Mouse (Mus musculus) kidney, postnatal 36 days (tissue): ENCODE data around the gene Pecr.

Source experiments
- DNase-seq, 2 experiments: peaks; one replicate each; pipeline ENCODE4 v3.0.0; 2021 to 2022; ENCODE audit warnings: mixed read lengths in 2 of 2

The Pecr gene

DNA sequence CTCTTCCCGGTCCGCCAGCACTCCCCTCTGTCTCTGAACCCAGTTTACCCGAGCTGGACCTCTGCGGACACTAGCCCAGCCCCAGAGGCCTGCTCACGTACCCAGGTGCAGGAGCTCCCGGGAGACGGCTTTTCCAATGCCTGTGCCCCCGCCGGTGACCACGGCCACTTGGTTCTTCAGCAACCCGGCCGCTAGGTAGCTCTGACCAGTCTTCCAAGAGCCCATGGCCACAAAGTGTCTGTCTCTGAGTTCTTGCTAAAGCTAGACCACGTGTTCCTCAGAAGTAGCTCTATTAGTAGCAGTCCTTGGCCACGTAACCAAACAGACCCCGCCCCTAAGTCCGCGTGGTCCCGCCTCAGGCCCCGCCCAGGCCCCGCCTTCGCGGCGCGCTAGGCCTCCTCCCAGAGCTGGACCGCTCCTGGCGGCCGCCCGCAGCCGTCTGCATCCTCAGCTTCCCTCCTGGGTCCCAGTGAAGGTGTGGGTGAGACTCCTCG lies at the start of gene Pecr, which contains the start of gene Tmem169:
Pecr (minus strand) TSS at position 323 of the 494 bp plus-strand sequence.
Tmem169 (plus strand) TSS at position 378 of the 494 bp plus-strand sequence.
- peak; percentile 95 to 97 for DNase-seq

DNA sequence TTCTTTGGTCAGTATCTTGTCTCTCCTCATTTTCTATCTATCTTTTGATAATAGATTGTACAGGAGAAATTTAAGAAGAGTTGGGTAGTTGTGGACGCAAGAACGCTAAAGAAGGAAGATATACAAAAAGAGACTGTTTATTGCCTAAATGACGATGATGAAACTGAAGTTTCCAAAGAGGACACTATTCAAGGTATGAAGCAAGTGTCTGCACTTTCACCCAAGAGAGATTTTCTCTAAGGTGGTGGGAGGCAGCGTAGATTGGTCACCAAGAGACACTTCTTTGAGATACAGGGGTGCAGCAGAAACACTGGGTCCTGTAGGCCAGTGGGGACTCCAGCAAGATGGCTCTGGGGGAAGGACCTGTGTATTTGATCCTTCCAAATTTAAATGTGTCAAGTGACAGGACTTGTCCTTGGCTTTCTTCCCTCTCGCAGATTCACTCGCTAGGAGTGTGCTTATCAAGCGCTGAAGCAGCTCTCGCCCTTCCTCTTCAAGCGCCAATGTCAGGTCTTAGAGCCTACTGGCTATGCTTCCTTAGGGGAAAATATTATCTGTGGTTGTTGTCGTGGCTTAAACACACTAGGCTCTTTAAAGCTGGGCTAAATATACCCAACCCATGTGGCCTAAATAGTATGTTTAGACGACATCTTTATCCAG lies 42.2 kb upstream of the Pecr start:
- DNase-seq = no peak

DNA sequence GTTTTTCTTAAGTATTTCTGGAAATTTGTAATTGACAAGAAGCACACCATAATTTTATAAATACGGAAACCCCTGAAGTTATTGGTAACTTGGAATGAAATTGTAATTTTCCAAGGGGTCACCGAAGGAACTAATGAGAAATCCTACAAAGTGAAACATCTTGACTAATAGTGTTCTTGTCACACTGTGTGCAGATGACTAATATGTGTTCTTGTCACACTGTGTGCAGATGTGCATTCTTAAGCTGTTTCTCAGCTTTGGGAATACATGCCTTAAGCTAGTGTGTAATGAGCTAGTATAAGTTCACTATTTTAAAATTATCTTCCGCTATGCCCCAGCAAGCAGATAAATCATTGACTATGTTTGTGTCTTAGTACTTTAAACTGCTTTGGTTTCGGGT lies 39.1 kb upstream of the Pecr start:
- DNase-seq = peak in 1 of 2 experiments; percentile 24

DNA sequence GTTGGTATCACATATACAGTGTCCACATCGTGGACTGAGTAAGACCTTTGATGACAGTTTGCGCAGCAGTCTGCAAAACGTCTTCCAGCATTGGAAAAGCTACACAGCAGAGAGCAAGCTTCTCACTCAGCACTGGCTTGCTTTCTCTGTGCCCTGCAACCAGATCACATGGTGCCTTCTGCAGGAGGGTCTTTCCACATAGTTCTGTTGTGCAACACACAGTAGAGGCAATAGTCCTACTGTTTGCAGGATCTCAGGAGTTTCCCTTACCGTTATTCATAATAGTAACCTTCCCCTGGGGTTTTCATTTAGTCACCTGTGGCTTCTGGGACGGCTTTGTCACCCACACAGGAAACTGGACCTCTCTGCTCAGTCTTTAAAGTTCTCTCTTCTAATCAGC lies 36.6 kb upstream of the Pecr start:
- DNase-seq = no peak

DNA sequence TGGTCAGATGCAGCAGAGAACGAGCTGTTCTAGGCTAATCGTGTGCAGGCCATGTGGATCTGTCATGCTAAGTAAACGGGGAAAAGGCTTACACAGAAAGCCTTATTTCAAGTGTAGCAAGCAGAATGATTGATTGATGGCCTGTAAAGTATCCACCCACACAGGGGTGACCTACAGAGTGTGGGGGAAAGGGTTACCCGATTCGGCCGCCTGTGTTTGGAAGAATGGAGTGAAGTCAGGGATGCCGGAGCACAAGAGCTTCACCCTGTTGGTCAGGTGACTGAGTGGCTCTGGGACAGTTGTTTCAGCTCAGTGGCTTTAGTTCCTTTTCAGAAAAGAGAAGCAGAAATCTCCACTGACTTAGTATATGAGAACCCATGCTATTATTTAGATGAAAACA lies 32.8 kb upstream of the Pecr start:
- no peak for DNase-seq

DNA sequence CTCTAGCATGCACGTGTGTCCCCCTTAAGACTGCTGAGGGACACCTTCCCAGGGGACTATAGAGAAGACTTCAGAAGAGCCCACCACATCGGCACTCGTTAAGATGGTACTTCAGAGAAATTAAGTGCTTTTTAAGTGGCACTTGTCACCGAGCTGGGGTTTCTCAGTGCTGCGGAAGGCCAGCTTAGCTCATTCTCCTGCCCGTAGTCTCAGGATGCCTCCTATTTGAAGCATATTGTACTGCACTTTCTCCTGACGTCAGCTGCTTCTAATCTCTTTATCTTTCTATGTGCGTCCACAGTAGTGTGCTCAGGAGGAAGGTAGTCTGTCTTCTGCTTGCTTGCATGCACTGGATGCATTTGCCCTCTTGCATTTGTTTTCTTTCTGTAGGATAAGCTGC lies 32.3 kb upstream of the Pecr start:
- no peak for DNase-seq

DNA sequence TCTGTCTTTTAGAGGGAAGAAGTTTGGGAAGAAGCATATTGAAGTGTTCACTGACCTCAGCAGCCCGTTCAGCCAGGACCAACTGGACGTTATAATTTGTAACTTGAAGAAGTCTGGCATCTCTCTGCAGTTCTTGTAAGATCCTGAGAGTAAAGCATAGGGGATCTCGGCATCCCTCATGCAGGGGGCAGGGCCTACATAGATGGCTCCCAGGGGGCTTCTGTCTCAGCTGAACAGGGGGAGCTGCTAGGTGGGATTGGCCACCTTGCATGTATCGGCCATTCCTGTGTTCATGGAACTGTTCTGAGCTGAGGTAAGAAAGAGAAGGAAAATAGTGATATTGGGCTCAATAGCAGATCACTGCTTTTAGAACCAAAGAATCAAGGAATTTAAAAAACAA lies 31.3 kb upstream of the Pecr start:
- no peak for DNase-seq

DNA sequence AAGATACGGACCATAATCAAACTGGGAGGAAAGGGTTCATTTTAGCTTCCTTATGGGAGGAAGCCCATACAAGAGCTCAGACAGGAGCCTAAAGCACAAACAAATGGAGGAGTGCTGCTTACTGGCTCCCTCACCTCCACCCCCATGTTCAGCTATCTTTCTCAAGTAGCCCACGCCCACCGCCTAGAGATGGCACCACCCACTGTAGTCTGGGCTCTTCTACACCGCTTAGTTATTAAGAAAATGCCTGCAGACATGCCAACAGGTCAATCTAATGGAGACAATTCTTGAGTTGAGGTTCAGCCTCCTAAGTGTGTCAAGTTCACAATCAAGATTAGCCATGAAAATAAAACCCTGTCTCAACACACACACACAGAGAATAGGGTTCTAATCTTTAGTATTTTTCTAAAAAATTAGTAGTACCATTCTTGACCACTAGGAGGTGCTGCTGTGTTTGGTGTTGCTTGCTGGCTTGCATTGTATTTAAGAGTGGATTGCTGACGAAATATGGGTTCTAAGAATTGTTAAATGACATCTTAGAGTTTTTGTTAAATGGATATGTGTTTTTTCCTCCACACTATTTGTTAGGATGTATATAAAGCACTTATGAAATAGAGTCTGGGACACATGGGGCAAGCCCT lies 29.4 kb upstream of the Pecr start:
- no peak for DNase-seq

DNA sequence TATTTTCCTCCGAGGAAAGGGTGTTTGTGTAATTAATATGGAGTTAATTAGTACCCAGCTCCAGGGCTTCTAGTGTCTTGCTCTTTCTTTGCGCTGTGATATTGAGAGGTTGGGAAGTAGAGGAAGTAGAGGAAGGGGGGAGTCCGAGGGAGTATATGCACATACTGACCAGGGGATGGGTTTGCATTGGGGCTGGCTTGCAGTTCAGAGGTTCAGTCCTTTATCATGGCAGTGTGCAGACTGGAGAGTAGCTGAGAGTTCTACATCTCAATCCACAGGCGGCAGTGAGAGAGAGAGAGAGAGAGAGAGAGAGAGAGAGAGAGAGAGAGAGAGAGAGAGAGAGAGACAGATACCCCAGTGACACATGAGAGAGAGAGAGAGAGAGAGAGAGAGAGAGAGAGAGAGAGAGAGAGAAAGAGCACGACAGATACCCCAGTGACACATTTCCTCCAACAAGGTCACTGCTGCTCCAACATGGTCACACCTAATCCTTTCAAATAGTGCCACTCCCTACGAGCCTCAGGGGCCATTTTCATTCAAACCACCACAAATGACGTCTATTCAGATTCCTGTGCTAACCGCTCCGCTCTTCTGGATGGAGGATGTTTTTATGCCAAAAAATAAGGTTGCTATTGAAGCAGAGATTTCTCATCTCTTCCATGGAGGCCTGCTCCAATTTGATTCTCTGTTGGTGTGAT lies 28.7 kb upstream of the Pecr start:
- no peak for DNase-seq

DNA sequence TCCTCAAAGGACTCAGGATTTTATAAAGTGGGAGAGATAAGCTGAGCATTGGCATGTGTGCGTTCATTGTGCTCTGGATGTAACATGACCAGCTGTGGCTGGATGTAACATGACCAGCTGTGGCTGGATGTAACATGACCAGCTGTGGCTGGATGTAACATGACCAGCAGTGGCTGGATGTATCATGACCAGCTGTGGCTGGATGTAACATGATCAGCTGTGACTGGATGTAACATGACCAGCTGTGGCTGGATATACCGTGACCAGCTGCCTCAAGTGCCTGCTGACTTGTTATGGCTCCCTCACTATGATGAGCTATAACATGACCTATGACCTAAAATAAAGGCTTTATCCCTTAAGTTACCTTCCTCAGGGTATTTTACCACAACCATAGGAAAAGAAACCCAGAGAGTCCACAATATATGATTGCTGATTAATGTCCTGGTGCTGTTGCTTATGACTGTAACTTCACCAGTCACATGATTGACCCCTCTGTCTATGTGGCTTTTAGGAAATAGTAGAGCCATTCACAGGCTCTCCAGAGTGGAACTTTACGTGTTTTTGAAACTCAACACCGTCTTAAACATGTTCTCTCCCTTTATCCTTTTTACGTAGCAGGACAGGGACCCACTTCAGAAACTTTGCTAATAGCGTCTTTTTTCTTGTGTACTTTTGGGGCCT lies 25.8 kb upstream of the Pecr start:
- DNase-seq = no peak

DNA sequence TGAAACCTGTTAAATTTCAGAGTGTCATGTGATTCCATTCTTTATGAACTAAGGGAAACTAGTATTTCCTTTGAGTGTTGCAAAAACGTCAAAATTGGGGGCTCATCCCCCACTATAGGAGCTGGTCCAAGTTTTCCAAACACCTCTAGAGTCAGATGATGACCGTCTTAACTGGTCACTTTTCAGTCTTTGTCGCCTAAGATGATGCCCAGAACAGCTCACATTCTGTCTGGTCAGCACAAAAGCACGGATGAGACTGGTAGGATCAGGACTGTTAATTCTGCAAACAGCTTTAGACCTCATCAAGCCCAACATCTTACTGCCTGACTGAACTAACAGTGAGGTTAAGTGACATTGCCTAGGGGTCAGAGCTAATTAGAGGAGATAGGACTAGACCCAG lies 24.8 kb upstream of the Pecr start:
- DNase-seq = no peak

DNA sequence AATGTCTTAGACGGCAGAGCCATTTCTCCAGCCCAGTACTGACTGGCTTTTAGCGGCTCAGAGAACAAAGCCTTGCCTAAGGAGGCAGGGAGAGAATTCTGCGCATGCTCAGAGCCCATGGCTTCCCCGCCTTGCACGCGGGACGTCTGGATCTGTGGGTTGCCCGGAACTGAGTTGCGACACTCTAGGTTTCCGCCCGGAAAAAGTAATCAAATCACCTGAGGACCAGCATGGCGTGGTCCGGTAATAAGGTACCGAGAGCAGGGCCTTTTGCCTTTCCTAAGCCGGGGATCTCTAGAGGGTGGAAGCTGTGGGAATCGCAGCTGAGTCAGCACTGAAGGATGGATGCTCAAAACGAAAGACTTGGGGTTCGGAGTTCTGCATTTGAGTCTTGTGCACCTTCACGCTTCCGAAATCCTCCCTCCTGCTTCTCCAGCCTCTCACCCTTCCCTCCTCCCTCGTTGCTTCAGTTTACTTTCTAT lies 23.2 kb upstream of the Pecr start, which contains the start of gene Xrcc5:
Xrcc5 (plus strand) TSS at position 105 of the 482 bp plus-strand sequence.
- DNase-seq = peak; percentile 94 to 95

DNA sequence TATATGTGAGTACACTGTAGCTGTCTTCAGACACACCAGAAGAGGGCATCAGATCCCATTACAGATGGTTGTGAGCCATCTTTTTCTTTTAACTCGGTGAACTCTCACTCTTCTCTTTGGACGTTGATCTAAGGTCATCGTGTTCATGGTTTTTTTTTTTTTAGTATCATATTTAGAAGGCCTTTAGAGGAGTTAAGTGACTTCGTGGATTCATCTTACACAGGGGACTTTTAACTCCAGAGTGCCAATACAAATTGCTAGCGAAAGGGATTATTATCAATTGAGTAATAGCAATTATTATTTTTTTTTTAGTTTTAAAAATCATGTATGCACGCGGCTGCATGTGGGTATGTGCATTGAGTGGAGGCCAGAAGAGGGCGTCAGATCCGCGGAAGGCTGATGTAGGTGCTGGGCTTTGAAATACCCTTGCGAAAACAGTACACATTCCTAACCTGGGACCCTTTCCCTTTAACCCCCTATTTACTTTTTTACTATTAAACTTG lies 22.6 kb upstream of the Pecr start:
- DNase-seq = peak in 1 of 2 experiments; percentile 64

DNA sequence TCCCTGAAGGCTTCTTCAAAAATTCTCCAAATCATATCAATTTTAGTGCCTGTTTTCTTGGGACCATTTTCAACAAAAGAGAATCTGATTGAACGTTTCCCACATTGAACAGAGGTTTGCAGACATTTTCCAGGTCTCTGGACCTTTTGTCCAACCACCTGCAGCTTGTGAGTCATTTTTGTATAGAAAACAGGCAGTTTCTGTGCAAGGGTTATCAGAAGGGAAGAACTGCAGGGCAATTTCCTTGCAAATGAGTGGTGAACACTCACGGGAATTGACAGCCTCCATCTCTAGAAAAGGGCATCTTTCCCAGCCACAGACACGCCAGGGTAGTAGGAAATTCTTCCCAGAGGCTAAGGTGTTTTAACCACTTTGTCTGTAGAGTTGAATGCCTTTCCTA lies 22.1 kb upstream of the Pecr start:
- no peak for DNase-seq

DNA sequence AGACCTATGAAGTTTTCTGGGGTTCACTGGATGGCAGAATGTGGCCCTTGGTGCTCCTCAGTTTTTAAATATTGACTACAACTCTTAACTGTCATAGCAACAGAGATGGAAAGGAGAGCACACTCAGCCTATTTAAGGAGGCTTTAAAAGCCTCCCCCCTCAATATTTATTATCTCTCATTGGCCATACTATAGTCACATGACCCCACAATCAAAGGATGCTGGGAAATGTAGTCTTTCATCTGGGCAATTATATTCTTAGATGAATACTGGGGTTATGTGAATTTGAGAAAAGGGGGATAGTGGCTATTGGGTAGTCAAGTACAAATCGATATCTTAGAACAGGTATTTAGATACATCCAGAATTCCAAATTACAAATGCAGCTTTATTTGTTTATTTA lies 17.7 kb upstream of the Pecr start:
- DNase-seq = no peak

DNA sequence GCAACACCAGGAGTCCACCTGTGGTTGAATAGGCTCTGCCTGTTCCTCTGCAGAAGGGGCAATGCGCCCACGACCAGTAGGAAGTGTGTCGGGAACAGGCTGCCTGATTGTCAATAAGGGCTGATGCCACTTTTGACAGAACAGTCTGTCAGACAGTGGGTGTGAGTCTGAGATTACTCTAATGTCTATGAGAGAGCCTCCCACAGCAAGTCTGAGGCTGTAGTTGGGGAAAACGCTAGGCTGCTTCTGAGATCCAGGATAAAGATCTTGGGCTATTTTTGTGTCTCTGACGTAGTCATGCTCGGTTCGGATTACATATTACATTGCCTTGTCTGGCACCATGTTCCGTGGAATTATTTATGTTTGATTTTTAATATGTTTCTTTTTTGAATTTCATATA lies 11.6 kb upstream of the Pecr start:
- no peak for DNase-seq

DNA sequence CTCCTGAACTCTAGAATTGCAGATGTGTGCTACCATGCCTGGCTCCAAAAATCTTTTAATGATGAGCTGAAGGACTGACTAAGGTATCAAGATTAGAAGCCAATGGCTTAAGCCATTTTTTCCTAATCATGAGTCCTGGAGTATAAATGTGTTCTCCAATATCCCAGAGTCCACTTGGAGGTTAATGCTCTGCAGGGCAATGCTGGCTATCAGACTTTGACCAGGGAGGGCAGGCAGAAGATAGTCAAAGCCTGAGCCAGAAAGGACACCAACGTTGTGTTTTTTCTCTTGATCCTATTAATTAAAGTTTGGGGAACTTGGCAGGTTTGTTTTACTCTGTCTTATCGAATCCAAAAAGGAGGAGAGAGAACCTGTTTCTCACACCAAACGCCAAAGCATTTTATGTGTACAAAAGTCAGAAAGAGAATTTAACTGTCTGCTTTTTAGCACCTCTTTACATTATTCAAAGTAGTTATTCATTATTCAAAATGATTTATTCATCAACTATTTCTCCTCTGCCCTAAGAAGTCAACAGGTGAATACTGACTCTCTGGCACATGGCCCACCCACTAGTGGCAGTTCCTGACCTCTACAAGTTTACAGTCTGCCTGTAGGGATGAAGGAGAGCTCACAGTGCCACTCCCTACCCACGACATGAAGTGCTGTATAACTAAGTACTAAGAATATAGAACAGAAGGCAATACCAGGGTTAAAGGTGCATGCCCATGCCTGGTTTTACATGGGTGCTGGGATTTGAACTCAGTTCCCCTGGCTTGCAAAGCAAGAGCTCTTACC lies 10.0 kb upstream of the Pecr start:
- DNase-seq = peak; percentile 82 to 87

DNA sequence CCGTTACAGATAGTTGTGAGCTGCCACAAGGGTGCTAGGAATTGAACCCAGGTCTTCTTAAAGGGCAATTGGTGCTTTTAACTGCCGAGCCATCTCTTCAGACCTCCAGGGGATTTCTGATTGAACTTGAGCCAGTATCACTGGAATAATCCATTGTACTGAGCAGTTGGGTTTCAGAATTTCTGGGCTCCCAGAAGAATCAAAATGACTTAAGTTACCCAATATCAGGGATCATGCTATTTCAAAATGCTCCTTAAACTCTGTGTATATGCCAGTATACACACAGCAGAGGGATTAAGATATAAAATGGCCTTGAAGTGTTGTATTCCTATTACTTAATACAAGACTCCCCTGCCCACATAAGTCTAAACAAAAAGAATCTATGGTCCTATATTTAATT lies 7.8 kb upstream of the Pecr start:
- no peak for DNase-seq

DNA sequence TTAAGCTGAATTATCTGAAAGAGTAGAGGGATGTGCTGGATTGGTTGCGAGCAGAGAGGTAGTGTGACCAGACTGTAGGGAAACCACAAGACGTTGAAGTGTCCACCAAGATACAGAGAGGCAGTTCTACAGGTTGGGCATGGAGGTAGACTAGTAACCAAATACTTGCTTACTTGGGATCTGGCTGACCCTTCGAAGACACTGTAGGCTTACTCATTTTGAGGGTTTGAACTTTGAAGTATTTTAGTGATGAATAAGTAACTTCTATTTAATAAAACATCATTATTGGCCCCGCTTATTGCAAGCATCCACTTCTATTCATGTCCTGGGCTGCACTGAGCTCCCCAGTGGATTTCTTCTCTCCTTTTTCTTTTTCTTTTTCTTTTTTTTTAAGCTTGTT lies 7.3 kb upstream of the Pecr start:
- peak in 1 of 2 experiments; percentile 18 for DNase-seq

DNA sequence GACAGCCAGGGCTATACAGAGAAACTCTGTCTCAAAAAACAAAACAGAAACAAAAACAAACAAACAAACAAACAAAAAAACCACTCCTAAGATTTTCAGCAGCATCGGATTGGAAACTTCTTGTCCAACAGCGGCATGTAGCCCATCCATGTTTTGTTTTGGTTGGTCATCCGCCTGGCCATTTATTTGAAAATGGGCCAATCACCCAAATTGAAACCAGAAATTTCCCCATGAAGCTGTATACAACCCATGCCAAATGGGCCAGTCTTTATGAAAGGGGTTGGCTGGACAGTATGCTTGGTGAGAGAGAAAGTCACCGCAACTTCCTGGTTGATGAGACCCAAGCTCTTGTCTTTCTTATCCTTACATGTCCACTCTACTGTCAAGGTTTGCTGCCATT lies 6.8 kb upstream of the Pecr start:
- DNase-seq = no peak

DNA sequence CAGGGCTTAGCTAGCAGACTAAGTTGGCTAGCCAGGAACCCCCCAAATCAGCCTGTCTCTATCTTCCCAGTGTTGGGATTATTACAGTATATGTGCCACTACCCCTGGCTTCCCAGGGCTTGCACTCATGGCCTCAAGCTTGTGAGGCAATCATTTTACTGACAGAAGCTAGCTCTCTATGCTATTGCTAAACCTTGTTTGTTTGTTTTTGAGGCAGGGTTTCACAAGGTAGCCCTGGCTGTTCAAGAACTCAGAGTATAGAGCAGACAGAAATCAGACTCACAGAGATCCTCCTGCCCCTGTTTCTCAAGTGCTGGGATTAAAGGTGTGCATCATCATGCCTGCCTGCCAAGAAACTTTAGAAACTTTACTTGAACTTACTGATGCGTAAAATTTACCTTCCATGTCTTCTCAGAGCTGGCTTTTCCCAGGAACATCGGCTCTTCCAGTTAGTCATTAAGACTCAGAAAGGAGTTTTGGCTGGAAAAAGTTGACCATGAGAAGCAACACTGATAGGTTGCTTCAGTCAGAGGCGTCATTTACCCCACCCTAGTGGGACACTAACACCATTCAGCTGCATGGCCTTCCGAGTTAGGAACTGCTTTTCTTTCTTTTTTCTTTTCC lies 4.5 kb upstream of the Pecr start:
- peak; percentile 29 to 76 for DNase-seq

DNA sequence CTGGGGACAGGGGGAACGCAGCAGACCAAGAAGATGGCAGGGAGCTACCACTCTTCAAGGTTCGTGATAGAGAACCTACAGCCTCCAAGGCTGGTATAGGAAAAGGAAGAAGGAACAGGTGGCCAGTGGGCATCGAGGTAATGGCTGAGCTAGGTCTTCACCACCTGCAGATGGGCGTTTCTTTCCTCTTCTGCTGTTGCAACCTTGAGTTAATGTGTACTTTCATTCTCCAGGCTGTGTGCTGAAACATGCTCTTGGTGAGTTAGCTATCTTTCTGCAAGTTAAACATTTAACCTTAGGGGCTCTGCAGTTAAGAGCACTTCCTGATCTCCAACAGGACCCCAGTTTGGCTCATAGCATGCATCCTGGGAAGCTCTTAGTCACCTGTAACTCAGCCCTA lies 3.8 kb upstream of the Pecr start:
- peak; percentile 51 to 77 for DNase-seq
